Mouse (Mus musculus) myocyte (in vitro differentiated cells): ENCODE data around the gene Acadvl.

Experiments
- E2F4 ChIP-seq: IDR thresholded peaks from one replicate; pipeline ENCODE4 v1.6.1; 2011; ENCODE audit warnings: mild to moderate bottlenecking, control low read depth, moderate library complexity; ENCODE audit not compliant: insufficient read depth
- MYOD1 ChIP-seq, 3 experiments: IDR thresholded peaks; one replicate each; pipeline ENCODE4 v1.6.1; 2011; ENCODE audit warnings: control low read depth in 2 of 3, low read depth in 2 of 3, mild to moderate bottlenecking in 2 of 3, moderate library complexity in 1 of 3; ENCODE audit not compliant: insufficient read length in 2 of 3, control insufficient read depth in 1 of 3
- POLR2A ChIP-seq: IDR thresholded peaks from one replicate; pipeline ENCODE4 v1.6.1; 2011; ENCODE audit warnings: low read depth, mild to moderate bottlenecking, control low read depth, moderate library complexity; ENCODE audit not compliant: insufficient read length
- REST ChIP-seq: IDR thresholded peaks from one replicate; pipeline ENCODE4 v1.6.1; 2011; ENCODE audit warnings: mild to moderate bottlenecking, control low read depth, moderate library complexity; ENCODE audit not compliant: insufficient read depth, insufficient read length
- USF1 ChIP-seq: IDR thresholded peaks from one replicate; pipeline ENCODE4 v1.6.1; 2011; ENCODE audit warnings: low read depth, mild to moderate bottlenecking, control low read depth, moderate library complexity

DNA sequence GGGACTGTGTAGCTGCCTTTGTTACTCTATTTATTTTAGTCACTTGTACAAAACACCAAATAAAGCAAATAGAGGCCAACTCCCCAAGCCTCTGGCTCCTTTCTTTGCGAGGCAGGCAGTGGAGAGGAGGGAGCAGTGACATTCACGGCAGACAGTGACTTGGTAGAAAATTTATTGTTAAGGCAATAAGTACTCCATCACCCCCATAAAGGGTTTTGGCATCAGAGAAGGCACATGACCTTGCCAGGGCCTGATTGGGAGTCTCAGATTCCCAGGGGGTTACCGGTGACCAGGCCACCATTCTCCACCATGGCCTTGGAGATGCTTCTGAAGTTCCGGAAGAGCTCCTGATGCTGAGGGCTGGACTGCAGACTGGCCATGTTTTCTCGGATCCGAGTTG, 5.2 kb downstream of the Acadvl start:
- TF ChIP-seq POLR2A: no peak
- TF ChIP-seq USF1: no peak
- no peak for TF ChIP-seq E2F4
- TF ChIP-seq REST: no peak
- TF ChIP-seq MYOD1 (IDR thresholded peaks at IDR 0.05; ENCODE audit: control insufficient read depth in 1 of 3, insufficient read length in 2 of 3, low read depth in 2 of 3): no peak
